Mouse (Mus musculus) liver, adult (tissue): Measurements from ENCODE around the gene Zdhhc17.

ENCODE experiments used
- GATA4 ChIP-seq: IDR thresholded peaks from 2 replicates; pipeline ENCODE4 v1.6.1; 2014; ENCODE audit warnings: mild to moderate bottlenecking, low read length; ENCODE audit not compliant: insufficient replicate concordance

Gene Zdhhc17

GRCm38 (mm10) chr10:110918414-110919391, 91.2 kb downstream of the Zdhhc17 start:
- TF ChIP-seq GATA4 = no peak

DNA sequence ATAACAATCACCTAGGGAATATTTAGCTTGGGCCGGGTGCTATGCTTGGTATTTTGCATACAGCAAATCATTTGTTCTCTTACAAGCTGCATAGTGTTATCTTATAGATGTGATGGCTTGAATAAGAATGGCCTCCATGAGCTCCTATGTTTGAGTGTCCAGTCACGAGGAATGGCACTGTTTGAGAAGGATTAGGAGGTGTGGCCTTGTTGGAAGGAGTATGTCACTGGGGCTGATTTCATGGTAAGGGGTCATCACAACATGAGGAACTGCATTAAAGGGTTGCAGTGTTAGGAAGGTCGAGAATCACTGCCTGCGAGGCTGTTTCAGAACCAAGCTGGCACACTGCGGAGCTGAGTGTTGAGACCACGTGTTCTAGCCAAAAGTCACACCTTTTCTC, 92.4 kb downstream of the Zdhhc17 start:
- no peak for TF ChIP-seq GATA4

DNA sequence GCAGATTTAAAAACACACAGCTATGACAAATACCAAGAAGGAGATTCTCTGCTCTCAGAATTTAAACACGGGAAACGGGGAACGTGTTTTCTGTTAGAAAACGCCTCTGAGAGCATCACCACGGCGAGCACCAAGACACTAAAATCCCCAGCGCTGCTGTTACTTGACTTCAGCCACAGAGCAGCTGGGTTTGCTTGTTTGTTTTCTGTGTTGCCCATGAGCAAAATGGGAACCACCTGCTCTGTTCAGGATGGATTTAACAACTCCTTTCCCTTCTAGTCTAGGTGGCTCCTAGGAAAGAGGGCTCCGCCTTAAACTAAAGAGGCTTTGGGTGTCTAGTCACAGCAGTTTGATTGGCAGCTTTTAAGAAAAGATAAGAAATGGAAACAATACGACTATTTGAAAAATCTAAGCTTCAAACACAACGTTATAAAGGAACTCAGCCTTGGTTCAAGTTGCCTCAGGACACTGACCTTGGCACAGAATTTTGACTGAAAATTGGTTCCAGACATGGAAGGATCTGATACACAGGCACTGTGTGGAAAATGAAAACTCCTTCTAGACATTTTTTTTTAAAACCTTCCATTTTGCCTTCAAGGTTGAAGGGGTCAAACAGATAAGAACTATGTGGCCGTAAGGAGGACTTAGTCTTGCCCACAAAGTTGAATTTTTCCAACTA, 93.1 kb downstream of the Zdhhc17 start:
- no peak for TF ChIP-seq GATA4

DNA sequence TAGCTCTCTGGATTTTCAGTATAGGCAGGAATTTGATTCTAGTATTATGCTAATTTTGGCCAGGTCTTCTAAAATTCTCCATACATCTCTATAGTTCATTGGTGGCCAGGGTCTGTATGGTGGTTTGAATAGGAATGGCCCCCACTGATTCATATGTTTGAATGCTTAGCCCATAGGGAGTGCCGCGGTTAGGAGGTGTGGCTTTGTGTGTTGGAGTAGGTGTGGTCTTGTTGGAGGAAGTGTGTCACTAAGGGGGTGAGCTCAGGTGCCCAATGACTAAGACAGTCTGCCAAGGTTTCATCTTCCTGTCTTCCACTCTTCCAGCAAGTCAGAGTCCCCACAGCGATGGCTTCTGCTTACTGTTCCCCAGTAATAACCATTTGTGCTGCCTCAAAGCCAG, 106.1 kb downstream of the Zdhhc17 start:
- no peak for TF ChIP-seq GATA4

DNA sequence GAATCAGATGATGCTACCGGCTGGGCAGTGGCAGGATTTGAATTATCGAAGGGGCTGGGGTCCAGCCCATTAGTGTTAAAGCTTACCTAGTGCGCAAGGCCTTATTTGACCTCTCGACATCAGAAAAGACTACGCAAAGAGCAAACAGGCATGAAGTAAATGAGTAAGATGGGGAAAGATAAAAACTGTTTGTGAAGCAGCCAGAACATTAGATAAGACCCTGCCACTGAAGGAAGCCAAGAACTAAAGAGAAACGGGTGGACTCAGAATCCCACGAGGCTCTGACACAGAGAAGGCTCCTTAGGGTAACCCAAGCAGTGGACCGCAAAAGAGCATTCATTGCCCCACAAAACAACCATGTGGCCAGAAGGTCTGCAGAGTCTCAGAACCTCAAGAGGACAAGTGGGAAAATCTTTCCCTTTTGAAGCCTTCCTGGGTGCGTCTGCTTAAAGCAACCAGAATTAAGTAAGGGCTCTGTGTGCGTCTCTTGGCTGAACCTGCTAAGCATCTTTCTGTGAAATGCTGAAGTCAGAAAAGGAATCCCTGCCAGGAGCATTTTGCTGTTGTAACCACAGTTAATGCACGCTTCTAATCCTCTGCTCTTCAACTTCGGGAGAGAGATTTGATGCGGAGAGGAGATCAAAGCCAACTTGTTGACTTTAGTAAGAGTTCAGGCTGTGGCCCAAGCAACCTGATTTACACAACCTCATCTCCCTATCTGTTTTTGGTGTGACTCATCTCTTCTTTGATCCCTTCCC, 110.0 kb downstream of the Zdhhc17 start:
- TF ChIP-seq GATA4 = no peak
